Mouse (Mus musculus): Measurements from ENCODE around the gene Chn1.
A peak's percentile ranks its signal among the peaks of the same experiment; 100 is the strongest.

Gene Chn1

DNA sequence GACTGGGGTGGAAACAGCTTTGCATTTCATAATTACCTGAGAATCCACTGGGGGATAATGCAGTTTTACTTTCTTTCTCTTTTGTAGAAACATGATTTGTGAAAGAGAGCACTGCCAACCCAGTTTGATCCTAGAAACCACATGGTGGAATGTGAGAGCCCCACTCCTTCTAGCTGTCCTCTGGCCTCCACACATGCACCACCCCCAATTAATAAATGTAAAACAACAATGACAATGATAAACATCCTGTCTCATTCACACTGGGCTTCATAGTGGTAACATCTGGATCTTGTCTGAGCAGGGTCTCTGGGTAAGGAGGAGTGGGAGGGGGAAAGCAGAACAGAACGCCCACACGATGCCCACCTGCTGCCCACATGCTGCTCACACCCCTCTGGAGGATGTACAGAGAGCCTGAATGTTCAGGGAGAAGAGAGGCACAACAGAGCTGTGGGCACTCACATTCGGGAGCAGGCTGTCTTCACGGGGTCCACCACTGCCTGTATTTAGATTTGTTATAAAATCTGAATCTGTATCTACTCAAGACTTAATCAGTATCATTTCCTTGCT is 156.6 kb downstream of the Chn1 start:
- DNase-seq: no peak

GRCm38 (mm10) chr2:73616434-73617057 is 158.6 kb downstream of the Chn1 start:
- DNase-seq: peak; percentile 77

GRCm38 (mm10) chr2:73615456-73615855 is 159.7 kb downstream of the Chn1 start:
- no peak for DNase-seq

GRCm38 (mm10) chr2:73614303-73614702 is 160.8 kb downstream of the Chn1 start:
- DNase-seq: no peak

GRCm38 (mm10) chr2:73612941-73613340 is 162.2 kb downstream of the Chn1 start:
- DNase-seq: no peak

- no peak for DNase-seq
These were observed 162.7 kb downstream of the Chn1 start for GRCm38 (mm10) chr2:73612367-73612914.

GRCm38 (mm10) chr2:73611798-73612197 is 163.3 kb downstream of the Chn1 start:
- DNase-seq: no peak

DNA sequence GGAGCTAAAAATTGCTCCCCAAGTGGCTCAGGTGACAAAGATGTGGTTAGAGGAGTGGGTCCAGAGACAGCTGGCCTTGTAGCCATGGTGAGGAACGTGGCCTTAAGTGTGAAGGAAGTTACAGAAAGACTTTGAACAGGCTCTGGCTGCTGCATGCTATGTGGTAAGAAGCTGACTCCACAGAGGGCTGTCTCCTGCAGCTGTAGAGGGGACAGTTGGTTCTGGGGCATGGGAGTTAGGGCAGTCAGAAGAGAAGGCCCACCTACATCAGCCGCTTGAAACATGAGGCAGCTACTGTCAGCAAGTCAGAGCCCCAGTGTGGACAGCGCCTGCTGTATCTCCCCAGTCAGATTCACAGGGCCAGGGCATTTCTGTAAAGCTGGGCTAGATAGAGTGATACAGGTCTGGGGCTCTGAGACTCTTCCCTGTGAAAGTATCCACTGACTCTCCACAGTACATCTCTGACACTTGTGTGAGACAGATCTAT is 165.4 kb downstream of the Chn1 start:
- no peak for DNase-seq

DNA sequence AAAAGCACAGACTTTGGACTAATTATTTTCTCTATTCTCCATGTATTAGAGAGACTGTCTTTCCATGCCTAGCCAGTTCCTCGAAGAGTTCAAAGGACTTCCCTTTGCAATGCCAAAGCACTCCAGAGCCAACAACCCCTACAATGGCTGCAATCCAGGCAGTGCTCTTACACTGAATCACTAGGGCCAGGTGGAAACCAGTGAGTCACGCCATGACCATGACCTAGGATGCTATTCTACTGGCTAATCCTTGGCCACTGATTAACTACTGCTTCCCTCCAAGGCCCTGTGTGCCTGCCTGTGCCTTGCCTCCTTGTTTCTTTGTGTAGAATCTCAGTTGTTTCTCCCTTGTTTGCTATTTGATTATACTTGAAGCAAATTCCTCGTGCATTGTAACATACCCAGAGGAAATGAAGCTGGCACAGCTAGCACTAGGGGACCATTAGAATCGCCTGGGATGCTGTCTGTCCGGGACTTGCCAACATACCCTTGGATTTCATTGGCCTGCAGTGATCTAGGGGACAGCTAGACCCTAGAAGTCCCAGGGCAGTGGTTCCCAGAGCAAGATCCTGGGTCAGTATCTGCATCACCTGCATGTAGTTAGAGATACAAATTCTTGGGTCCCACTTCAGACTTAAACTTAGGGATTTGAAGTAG is 166.0 kb downstream of the Chn1 start:
- peak; percentile 88 for DNase-seq

DNA sequence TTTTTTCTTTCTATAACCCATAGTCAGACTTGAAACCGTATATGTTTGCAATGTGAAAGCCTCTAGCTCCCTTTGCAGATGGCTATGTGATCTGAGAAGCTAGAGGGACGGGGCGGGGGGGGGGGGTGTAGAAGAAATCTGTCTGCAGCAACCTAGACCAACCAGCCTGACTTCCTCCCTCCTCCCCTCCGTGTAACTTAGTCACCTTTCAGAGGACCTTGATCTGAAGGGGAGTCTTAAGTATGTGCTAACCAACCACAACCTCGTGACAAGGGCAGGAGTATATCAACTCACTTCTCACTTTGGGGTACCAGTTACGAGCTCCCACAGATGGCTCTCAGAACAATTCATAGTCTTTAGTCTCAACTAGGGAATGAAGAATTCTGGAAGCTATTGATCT is 166.8 kb downstream of the Chn1 start:
- no peak for DNase-seq

DNA sequence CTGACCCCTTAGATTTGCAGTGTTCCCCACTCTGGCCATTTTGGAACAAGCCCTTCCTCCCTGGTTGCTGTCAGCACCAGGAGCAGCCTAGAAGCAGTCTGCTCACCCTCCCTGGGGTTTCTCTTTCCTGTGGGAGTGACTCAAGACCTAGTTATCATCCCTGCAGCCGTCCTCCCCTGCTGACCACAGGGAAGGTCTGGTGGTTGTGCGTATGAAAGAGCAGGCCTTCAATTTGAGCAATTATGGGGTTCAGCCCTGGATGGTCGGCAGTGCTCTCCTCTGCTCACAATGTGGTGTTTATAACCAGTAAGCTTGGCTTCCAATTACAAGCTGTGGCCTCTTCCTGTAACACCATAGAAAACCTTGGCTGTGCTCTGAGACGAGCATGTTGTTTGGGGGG is 167.5 kb downstream of the Chn1 start:
- DNase-seq: no peak

DNA sequence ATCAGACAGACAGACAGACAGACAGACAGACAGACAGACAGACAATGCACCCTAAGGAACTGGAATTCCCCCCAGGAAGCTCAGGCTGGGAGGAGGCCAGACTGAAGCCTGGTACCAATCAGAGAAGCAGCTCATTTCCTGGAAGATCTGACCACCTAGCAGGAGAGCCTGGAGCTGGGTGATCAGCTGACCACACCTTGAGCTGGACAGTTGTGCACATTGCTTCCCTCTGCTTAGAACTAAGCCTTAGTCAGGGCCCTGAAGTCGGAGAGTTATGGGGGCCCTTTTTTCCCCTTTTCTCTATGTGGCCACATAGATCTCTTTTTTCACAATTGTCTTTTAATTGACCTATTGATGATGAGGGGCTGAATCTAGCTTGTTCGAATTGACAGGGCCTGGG is 168.0 kb downstream of the Chn1 start:
- DNase-seq: no peak

- no peak for DNase-seq
These were observed 168.5 kb downstream of the Chn1 start for GRCm38 (mm10) chr2:73606616-73607015.

DNA sequence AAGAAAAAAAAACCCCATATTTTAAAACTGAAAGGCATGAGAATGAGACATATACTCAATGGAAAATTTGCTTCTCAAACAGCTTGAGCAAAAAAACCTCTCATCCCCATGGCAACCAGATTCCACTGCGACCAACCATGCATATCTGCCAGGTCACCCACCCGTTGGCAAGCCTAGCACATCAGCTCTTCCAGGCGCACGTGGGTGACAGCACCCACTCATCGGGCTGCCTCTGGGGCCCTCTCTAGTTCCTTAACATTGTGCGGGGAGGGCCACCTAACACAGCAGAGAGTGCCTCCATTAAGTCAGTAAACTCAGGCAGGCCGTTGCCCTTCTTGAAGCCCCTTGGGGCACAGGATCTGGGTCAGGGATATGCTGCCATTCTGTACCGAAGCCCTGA is 170.1 kb downstream of the Chn1 start:
- peak; percentile 61 for DNase-seq

DNA sequence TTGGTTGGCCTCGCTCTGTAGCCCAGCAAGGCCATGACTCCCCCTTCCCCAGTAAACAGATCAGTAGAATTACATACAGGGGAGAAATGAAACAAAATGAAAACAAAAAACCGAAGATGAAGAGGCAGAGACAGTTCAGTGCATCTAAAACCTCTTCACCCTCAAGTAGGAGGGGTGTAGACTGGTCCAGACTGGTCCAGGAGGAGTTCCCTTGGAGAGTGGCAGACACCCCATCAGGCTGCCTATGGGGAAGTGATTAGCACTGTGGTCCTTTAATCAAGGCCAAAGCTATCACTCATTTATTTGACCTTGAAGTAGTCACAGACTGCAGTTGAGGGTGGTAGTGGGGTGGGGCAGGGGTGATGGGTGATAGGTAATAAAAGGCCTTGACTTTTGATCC is 170.6 kb downstream of the Chn1 start:
- DNase-seq: no peak

GRCm38 (mm10) chr2:73600650-73601049 is 174.5 kb downstream of the Chn1 start:
- DNase-seq: no peak

DNA sequence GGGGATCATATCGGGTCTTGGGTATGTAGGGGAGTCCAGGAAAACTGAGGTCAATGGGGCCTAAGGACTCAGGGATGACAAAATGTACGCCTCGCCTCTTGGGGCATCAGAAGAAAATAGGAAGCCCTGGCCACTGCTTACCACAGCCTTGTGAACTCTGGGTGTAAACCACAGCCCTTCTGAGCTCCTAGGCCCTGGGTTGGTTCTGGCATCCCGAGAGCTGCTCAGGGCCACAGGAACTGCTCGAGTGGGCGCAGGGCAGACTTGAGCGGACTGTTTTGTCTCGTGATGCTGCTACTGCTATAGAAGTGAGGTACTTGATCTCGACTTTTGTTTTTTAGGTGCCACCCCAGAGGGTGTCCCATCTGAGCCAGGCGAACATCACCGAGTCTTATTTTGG is 177.4 kb downstream of the Chn1 start:
- no peak for DNase-seq

GRCm38 (mm10) chr2:73596786-73597185 is 178.4 kb downstream of the Chn1 start:
- peak; percentile 12 for DNase-seq

DNA sequence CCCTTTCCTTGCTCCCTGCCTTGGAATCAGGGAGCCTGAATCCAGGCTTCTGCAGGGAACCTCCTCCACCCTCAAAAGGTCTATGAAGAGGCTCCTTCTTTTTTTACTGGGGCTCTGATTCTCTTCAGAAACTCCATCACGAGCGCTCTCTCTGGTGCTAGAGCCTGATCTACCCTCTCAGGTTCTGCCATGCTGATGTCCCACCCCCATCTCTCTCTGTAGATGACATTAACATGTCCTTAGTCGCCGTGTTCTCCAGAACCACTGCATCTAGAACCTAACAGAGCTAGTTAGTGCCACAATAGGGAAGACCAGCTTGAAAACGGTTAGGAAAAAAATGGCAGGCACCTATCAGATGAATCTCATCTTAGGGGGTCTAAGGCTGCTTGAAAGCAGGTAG is 178.8 kb downstream of the Chn1 start:
- no peak for DNase-seq

GRCm38 (mm10) chr2:73593101-73593439 is 182.1 kb downstream of the Chn1 start:
- DNase-seq: no peak

DNA sequence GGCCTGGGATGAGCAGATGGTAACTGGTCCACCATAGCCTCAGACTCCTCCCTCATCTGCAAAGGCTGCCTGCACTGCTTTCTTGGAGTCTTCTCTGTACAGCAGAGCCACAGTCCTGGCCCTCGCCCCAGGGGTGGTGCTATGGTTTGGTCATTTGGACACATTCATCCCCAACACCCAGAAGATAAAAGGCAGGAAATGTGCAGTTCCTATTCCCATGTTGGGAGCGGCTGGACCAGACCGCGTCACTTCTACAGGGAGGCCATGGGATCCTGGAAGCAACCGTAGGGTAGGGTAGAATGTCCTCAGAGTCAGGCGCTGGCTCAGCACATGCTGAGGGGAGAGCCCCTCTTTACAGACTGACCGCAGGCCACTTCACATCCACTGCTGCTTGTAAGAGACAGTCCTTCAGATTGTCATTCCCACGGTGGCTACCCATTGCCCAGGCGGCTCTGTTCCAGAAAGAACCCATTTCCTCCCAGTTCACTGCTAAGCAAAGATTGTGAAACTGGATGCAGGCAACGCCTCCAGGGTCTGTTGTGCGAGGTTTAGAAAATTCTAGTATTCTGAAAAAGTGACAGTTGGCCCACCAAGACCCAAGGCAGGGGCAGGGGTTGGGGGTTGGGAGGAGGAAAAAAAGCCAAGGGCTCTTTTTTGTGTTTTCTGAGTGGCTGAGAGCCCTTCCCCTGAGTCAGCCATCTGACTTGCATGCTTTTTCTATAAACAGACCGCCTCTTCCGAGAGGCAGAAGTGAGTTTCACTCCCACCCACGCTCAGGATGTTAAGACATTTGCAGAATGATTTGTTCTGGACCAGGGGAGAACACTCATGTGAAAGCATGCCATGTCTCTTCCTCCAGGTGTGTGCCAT is 182.7 kb downstream of the Chn1 start:
- DNase-seq: peak; percentile 38

GRCm38 (mm10) chr2:73591246-73591645 is 183.9 kb downstream of the Chn1 start:
- DNase-seq: no peak

- DNase-seq: no peak
These were observed 185.0 kb downstream of the Chn1 start for GRCm38 (mm10) chr2:73590106-73590505.
